Comparison of ENCODE assay signal across 9 mouse cellular contexts in genomic region chr7:128009715-128010340, GRCm38 (mm10). TPM values are rescaled to one million over a fixed set of nuclear protein-coding genes. Genes with fewer than 3 reads are reported as not detected.
A peak's percentile ranks its signal among the peaks of the same experiment; 100 is the strongest.
DNase-seq lines count a peak whose midpoint lies in the region; ATAC-seq and TF ChIP-seq lines count a peak whose summit lies in the region.
"Had no signal": no experiment of that assay in that cellular context is flagged by ENCODE, and none has a peak within 500 bp of the region (broad histone marks: within the 10 kb centered on the region; RNA-seq: fewer than 3 reads in every experiment).

No protein-coding gene starts in this region.

- no peaks in the 10 kb centered on the region for H3K36me3 ChIP-seq in hindbrain, embryonic 10.5 days
- H3K36me3 ChIP-seq in hindbrain, embryonic 11.5 days (ENCODE audit: control insufficient read depth, insufficient read depth, low read length), result no peaks in the 10 kb centered on the region
- H3K36me3 ChIP-seq in kidney, embryonic 16.5 days (ENCODE audit: insufficient read depth, low read length), result no peaks in the 10 kb centered on the region
- no peaks in the 10 kb centered on the region for H3K36me3 ChIP-seq in midbrain, embryonic 12.5 days

- peak overlapping the region; percentile 45; the same call in 1 of the 2 replicates for H3K27ac ChIP-seq in hindbrain, embryonic 10.5 days
- H3K27ac ChIP-seq in hindbrain, embryonic 11.5 days (ENCODE audit: low read depth, low read length), result no peak overlapping the region
- H3K27ac ChIP-seq in kidney, embryonic 16.5 days (ENCODE audit: low read length), result no peak overlapping the region
- H3K27ac ChIP-seq in midbrain, embryonic 12.5 days (replicated peaks), result no peak overlapping the region
- no peak overlapping the region for H3K27ac ChIP-seq in left cerebral cortex, adult 2 months

- intact Hi-C loops in left cerebral cortex, adult 2 months (cut with DNase I), result loop anchor here (10.0 kb wide), 1 partner anchor 695 kb away; no protein-coding TSS in a partner anchor

- ATAC-seq in hindbrain, embryonic 11.5 days (ENCODE audit: low FRiP score), result no peak
- no peak for ATAC-seq in kidney, embryonic 16.5 days (ENCODE audit: low FRiP score, low TSS enrichment)
- no peak for ATAC-seq in midbrain, embryonic 12.5 days (ENCODE audit: low FRiP score, low read depth)
- no peak for ATAC-seq in monocyte, adult 5-6 weeks (replicated peaks; ENCODE audit: insufficient number of reproducible peaks, low FRiP score, low TSS enrichment, poor library complexity, severe bottlenecking)

- no peaks in the 10 kb centered on the region for H3K9me3 ChIP-seq in hindbrain, embryonic 10.5 days
- no peaks in the 10 kb centered on the region for H3K9me3 ChIP-seq in hindbrain, embryonic 11.5 days (ENCODE audit: control insufficient read depth, low read length)
- no peaks in the 10 kb centered on the region for H3K9me3 ChIP-seq in kidney, embryonic 16.5 days (ENCODE audit: low read length)
- no peaks in the 10 kb centered on the region for H3K9me3 ChIP-seq in midbrain, embryonic 12.5 days

- no peak overlapping the region for H3K4me2 ChIP-seq in hindbrain, embryonic 11.5 days (replicated peaks; ENCODE audit: low read depth, low read length)
- peak overlapping the region; percentile 3; the same call in 1 of the 2 replicates for H3K4me2 ChIP-seq in kidney, embryonic 16.5 days (replicated peaks; ENCODE audit: low read depth, low read length)
- H3K4me2 ChIP-seq in midbrain, embryonic 12.5 days (replicated peaks), result 0 out of 2 replicates have a peak overlapping the region, but pooled peaks have one; percentile 5

- peaks cover 36% of the 10 kb centered on the region for H3K27me3 ChIP-seq in hindbrain, embryonic 10.5 days (ENCODE audit: insufficient read depth, poor library complexity, severe bottlenecking)
- H3K27me3 ChIP-seq in hindbrain, embryonic 11.5 days (ENCODE audit: control insufficient read depth, insufficient read depth, low read length), result no peaks in the 10 kb centered on the region
- no peaks in the 10 kb centered on the region for H3K27me3 ChIP-seq in kidney, embryonic 16.5 days (ENCODE audit: insufficient read depth, low read length)
- H3K27me3 ChIP-seq in midbrain, embryonic 12.5 days, result peaks cover 5% of the 10 kb centered on the region; the same call in 1 of the 2 replicates

- TF ChIP-seq CTCF in left cerebral cortex, adult 2 months (IDR thresholded peaks at IDR 0.05), result no peak

- no peak overlapping the region for H3K9ac ChIP-seq in hindbrain, embryonic 11.5 days (ENCODE audit: low read depth, low read length)
- H3K9ac ChIP-seq in kidney, embryonic 16.5 days (replicated peaks; ENCODE audit: low read length), result no peak overlapping the region
- H3K9ac ChIP-seq in midbrain, embryonic 12.5 days (replicated peaks), result no peak overlapping the region

- peaks cover 13% of the 10 kb centered on the region for H3K4me1 ChIP-seq in hindbrain, embryonic 10.5 days (replicated peaks)
- H3K4me1 ChIP-seq in hindbrain, embryonic 11.5 days (replicated peaks; ENCODE audit: control insufficient read depth, insufficient read depth, low read length), result no peaks in the 10 kb centered on the region
- H3K4me1 ChIP-seq in kidney, embryonic 16.5 days (ENCODE audit: insufficient read depth, low read length), result peaks cover 12% of the 10 kb centered on the region
- H3K4me1 ChIP-seq in midbrain, embryonic 12.5 days, result no peaks in the 10 kb centered on the region

- peak overlapping the region; percentile 20; the same call in 1 of the 2 replicates for H3K4me3 ChIP-seq in hindbrain, embryonic 10.5 days
- H3K4me3 ChIP-seq in hindbrain, embryonic 11.5 days (ENCODE audit: low read depth, low read length), result no peak overlapping the region
- H3K4me3 ChIP-seq in kidney, embryonic 16.5 days (ENCODE audit: low read length), result no peak overlapping the region
- H3K4me3 ChIP-seq in midbrain, embryonic 12.5 days, result 0 out of 2 replicates have a peak overlapping the region, but pooled peaks have one; percentile 4
- H3K4me3 ChIP-seq in left cerebral cortex, adult 2 months, result no peak overlapping the region

- DNase-seq in hindbrain, embryonic 10.5 days (ENCODE audit: low spot score), result peak; percentile 15
- no peak for DNase-seq in hindbrain, embryonic 11.5 days (ENCODE audit: low spot score)
- peak; percentile 15 for DNase-seq in embryo, embryonic 10.5 days (ENCODE audit: low spot score)
- DNase-seq in left cerebral cortex, adult 2 months (ENCODE audit: extremely low spot score in 1 of 2, low spot score in 2 of 2), result no peak
- no peak for DNase-seq in frontal cortex, postnatal 10 days (ENCODE audit: low spot score in 2 of 2)

- 52% methylated on average over 40 of the region's 40 CpGs for WGBS in hindbrain, embryonic 10.5 days
- WGBS in hindbrain, embryonic 11.5 days, result 52% methylated on average over 40 of the region's 40 CpGs
- 52% methylated on average over 40 of the region's 40 CpGs for WGBS in kidney, embryonic 16.5 days
- 56% methylated on average over 40 of the region's 40 CpGs for WGBS in midbrain, embryonic 12.5 days

RNA-seq across cellular contexts. Expression of gene Trim72, which starts 6.1 kb away (rescaled TPM):
- not detected in 2 replicates for polyA plus RNA-seq in hindbrain, embryonic 10.5 days (2016; fragmentation: Nextera tagmentation; extraction: Ambion mirVana)
- polyA plus RNA-seq in hindbrain, embryonic 11.5 days (2014; fragmentation: Nextera tagmentation; extraction: Ambion mirVana), result not detected in 2 replicates
- 0.16 and 0.23 TPM in 2 replicates for polyA plus RNA-seq in kidney, embryonic 16.5 days (2015; fragmentation: Nextera tagmentation; extraction: Ambion mirVana)
- polyA plus RNA-seq in midbrain, embryonic 12.5 days (2016; fragmentation: Nextera tagmentation; extraction: Ambion mirVana), result not detected in 2 replicates
- 0.68 TPM in 1 of 3 replicates, not detected in the others for total RNA-seq in monocyte, adult 5-6 weeks (2017)
- 1 to 10 TPM; 1.0 to 1.1 TPM for total RNA-seq in left cerebral cortex, adult 2 months (2021)
- polyA plus RNA-seq: neural tube, embryonic 11.5 days had no signal

RNA-seq across cellular contexts. Expression of gene Pycard, which starts 16.2 kb away (rescaled TPM):
- polyA plus RNA-seq in hindbrain, embryonic 10.5 days (2016; fragmentation: Nextera tagmentation; extraction: Ambion mirVana), result 9.5 and 12.4 TPM in 2 replicates
- 8.4 and 11.0 TPM in 2 replicates for polyA plus RNA-seq in hindbrain, embryonic 11.5 days (2014; fragmentation: Nextera tagmentation; extraction: Ambion mirVana)
- 60.1 and 61.8 TPM in 2 replicates for polyA plus RNA-seq in kidney, embryonic 16.5 days (2015; fragmentation: Nextera tagmentation; extraction: Ambion mirVana)
- polyA plus RNA-seq in midbrain, embryonic 12.5 days (2016; fragmentation: Nextera tagmentation; extraction: Ambion mirVana), result 8.0 and 9.1 TPM in 2 replicates
- total RNA-seq in monocyte, adult 5-6 weeks (2017), result 65.7 to 90.8 TPM (median 79.5 TPM) in 3 replicates
- total RNA-seq in left cerebral cortex, adult 2 months (2021), result 1 to 10 TPM; 1.5 to 3.7 TPM

RNA-seq across cellular contexts. Expression of gene Fus, which starts 42.6 kb away (rescaled TPM):
- polyA plus RNA-seq in hindbrain, embryonic 10.5 days (2016; fragmentation: Nextera tagmentation; extraction: Ambion mirVana), result 328 and 333 TPM in 2 replicates
- polyA plus RNA-seq in hindbrain, embryonic 11.5 days (2014; fragmentation: Nextera tagmentation; extraction: Ambion mirVana), result 58.7 and 65.0 TPM in 2 replicates
- 359 and 373 TPM in 2 replicates for polyA plus RNA-seq in kidney, embryonic 16.5 days (2015; fragmentation: Nextera tagmentation; extraction: Ambion mirVana)
- polyA plus RNA-seq in midbrain, embryonic 12.5 days (2016; fragmentation: Nextera tagmentation; extraction: Ambion mirVana), result 518 and 540 TPM in 2 replicates
- 85.2 to 172 TPM (median 110 TPM) in 3 replicates for total RNA-seq in monocyte, adult 5-6 weeks (2017)
- 100 to 1,000 TPM; 299 to 305 TPM for total RNA-seq in left cerebral cortex, adult 2 months (2021)

RNA-seq across cellular contexts. Expression of gene Itgam, which starts 52.6 kb away (rescaled TPM):
- polyA plus RNA-seq in hindbrain, embryonic 10.5 days (2016; fragmentation: Nextera tagmentation; extraction: Ambion mirVana), result 0.58 and 0.73 TPM in 2 replicates
- 0.42 TPM in 2 replicates for polyA plus RNA-seq in hindbrain, embryonic 11.5 days (2014; fragmentation: Nextera tagmentation; extraction: Ambion mirVana)
- polyA plus RNA-seq in kidney, embryonic 16.5 days (2015; fragmentation: Nextera tagmentation; extraction: Ambion mirVana), result 0.80 and 1.0 TPM in 2 replicates
- 0.42 and 1.0 TPM in 2 replicates for polyA plus RNA-seq in midbrain, embryonic 12.5 days (2016; fragmentation: Nextera tagmentation; extraction: Ambion mirVana)
- total RNA-seq in monocyte, adult 5-6 weeks (2017), result 419 to 520 TPM (median 447 TPM) in 3 replicates
- total RNA-seq in left cerebral cortex, adult 2 months (2021), result 10 to 100 TPM in 1 of 2 experiments, 1 to 10 TPM in 1; 9.2 to 10.9 TPM

RNA-seq across cellular contexts. Expression of gene Gm49368, which starts 52.7 kb away (rescaled TPM):
- polyA plus RNA-seq in hindbrain, embryonic 10.5 days (2016; fragmentation: Nextera tagmentation; extraction: Ambion mirVana), result 0.04 TPM in 1 of 2 replicates, not detected in the other
- polyA plus RNA-seq in hindbrain, embryonic 11.5 days (2014; fragmentation: Nextera tagmentation; extraction: Ambion mirVana), result not detected in 2 replicates
- not detected in 2 replicates for polyA plus RNA-seq in kidney, embryonic 16.5 days (2015; fragmentation: Nextera tagmentation; extraction: Ambion mirVana)
- not detected in 2 replicates for polyA plus RNA-seq in midbrain, embryonic 12.5 days (2016; fragmentation: Nextera tagmentation; extraction: Ambion mirVana)
- 33.7 to 34.7 TPM in 2 of 3 replicates, not detected in the other for total RNA-seq in monocyte, adult 5-6 weeks (2017)
- not detected for total RNA-seq in left cerebral cortex, adult 2 months (2021)
- polyA plus RNA-seq: neural tube, embryonic 11.5 days had no signal

Comparison
In these comparisons a context has a peak if more than half of its experiments do, and no peak if none do; other contexts are left out.
1. DNase-seq: peak in hindbrain, embryonic 10.5 days (single experiment) and embryo, embryonic 10.5 days (single experiment); none in hindbrain, embryonic 11.5 days (single experiment), left cerebral cortex, adult 2 months (0 of 2) and frontal cortex, postnatal 10 days (0 of 2).
2. H3K4me3 ChIP-seq: peak in hindbrain, embryonic 10.5 days (single experiment) and midbrain, embryonic 12.5 days (single experiment); none in hindbrain, embryonic 11.5 days (single experiment), kidney, embryonic 16.5 days (single experiment) and left cerebral cortex, adult 2 months (single experiment).